Mouse (Mus musculus) macrophage (primary cell): ENCODE measurements around the gene Rmnd1. TPM values are rescaled to one million over a fixed set of nuclear protein-coding genes. Genes with fewer than 3 reads are reported as not detected.
A peak's percentile ranks its signal among the peaks of the same experiment; 100 is the strongest.

Source experiments
- H3K27ac ChIP-seq: fragments of 350-480 bp; formaldehyde crosslinking; 2 replicates; pipeline ENCODE4 v1.9.0; 2021
- H3K36me3 ChIP-seq: fragments of 350-480 bp; formaldehyde crosslinking; 2 replicates; pipeline ENCODE4 v1.9.0; 2021; ENCODE audit errors: inconsistent target
- H3K4me3 ChIP-seq: fragments of 350-480 bp; formaldehyde crosslinking; 2 replicates; pipeline ENCODE4 v1.9.0; 2021; ENCODE audit errors: inconsistent target
- H3K79me2 ChIP-seq: fragments of 350-480 bp; formaldehyde crosslinking; 2 replicates; pipeline ENCODE4 v1.9.0; 2021; ENCODE audit errors: inconsistent target
- WGBS: methylation state at CpG from one replicate; pipeline ENCODE4 v1.1.7; 2026; ENCODE audit warnings: inconsistent platforms; ENCODE audit not compliant: missing documents; 5-methylcytosine and 5-hydroxymethylcytosine counted together
- polyA plus RNA-seq: library from polyadenylated mRNA; stranded (reverse); fragments of 250-400 nt; gene quantifications from 3 replicates; pipeline ENCODE4 v1.2.4, GENCODE M21; 2018; ENCODE audit warnings: inconsistent platforms

The Rmnd1 gene
- polyA plus RNA-seq, 1 experiment from 2014 or later = 41.0 TPM

DNA sequence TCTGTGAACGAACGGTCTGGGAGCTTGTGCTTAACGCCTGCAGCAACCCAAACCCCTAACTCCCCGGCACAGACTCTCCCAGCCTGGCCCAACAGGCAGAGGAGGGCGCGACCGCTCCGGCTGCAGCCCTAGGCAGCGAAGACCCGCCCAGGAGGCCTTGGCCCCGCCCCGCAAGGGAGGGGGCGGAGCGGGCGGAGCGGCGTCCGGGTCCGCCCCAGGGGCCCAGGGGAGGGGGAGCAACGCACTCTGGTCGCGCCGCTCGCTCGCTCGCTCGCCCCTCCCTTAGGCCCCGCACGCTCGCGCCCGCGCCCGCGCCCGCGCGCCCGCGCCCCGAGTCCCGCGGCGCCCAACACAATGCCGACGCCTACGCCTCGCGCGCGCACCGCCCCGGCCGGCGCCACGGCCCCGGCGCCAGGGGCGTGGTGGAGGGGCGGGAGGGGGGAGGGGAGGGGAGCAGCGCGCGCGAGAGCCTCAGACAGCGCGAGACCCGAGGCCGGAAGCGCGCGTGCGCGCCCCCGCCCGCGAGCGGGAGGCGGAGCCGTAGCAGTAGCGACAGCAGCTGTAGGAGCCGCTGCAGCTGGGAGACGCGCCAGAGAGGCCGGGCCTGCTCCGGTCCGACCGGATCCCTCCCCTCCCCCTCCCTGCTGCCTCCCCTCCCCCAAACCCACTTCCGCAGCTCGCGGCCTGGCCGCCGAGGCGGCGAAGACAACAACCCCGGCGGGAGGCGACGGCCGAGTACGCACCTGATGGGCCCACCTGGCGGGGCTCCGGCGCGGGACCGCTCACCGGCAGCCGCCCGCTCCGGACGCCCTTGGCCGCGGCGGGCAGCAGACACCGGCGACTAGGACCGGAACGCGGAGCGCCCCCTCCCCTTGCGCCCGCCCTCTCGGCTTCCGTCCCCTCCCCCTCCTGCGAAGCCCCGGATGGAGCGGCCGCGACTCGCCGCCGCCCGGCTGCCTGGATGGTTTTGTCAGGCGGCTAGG, 45.3 kb downstream of the Rmnd1 start:
- WGBS = under 1% methylated on average over 68 of the region's 133 CpGs
- H3K36me3 ChIP-seq = no peaks in the 10 kb centered on the region
- peaks cover 78% of the 10 kb centered on the region for H3K79me2 ChIP-seq

DNA sequence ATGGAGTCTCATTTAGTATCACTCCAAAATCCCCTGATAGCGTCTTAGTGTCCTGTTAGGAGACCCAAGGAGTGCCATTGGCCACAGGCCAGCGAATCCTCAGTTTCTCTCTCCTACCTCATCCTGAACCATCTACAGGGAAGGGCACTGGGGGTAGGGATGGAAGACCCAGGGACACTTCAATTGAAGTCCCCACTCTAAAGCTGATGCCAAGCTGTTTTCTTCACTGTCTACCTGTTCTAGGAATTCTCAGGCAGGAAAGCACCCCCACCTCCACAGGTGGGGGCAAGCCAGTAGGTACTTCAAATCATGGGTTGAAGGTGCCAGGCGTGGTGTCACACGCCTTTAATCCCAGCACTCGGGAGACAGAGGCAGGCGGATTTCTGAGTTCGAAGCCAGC, 47.9 kb downstream of the Rmnd1 start:
- Histone ChIP-seq H3K4me3 (no peak overlapping the region), H3K79me2 (peaks cover 78% of the 10 kb centered on the region), H3K36me3 (no peaks in the 10 kb centered on the region), H3K27ac (no peak overlapping the region)
- 96% methylated on average over 7 of the region's 7 CpGs for WGBS

More for the DNA sequence above, 45.3 kb downstream of the Rmnd1 start:
- Histone ChIP-seq H3K27ac (peak overlapping the region; percentile 53), H3K4me3 (peak overlapping the region; percentile 56)

DNA sequence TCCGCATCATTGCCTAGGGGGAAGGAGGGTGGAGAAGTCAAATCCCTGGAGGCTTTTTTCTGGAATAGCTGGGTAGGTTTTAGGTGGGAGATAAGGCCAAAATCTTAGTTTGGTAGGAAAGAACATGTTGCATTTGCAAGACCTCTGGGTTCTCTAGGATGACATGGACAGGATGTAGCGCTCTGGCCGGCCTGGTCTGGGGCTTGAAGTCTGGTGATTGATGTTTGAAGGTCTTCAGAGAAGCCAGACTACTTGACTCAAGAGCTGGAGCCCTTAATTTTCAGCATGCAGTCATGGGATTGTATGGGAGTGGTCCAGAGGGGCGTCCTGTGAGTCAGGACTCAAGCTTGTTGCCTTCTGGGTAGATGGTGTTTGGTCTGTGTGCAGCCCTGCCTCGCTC, 51.4 kb downstream of the Rmnd1 start:
- no peaks in the 10 kb centered on the region for H3K36me3 ChIP-seq
- no peak overlapping the region for H3K27ac ChIP-seq
- H3K79me2 ChIP-seq = peaks cover 100% of the 10 kb centered on the region
- H3K4me3 ChIP-seq = no peak overlapping the region
- WGBS = 98% methylated on average over 5 of the region's 5 CpGs

DNA sequence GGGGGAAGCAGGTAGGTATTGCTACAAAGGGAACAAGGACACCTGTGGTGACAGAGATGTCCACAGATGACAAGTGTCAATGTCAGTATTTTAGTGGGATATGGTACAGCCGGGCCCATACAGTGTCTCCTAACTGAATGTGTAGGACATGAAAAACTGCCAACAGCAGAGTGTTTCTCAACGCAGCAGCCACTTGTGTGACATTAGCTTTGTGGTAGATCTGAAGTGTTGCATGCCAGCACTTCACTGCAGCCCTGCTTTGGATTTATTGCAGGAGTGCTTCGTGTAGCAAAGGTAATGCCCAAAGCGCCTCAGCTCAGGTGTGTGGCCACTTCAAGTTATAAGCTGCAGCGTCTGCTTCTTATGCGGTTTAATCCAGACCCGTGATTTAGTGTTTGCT, 55.3 kb downstream of the Rmnd1 start:
- Histone ChIP-seq H3K79me2 (peaks cover 67% of the 10 kb centered on the region; the same call in 1 of the 2 replicates), H3K4me3 (no peak overlapping the region), H3K36me3 (peaks cover 9% of the 10 kb centered on the region; the same call in 1 of the 2 replicates), H3K27ac (no peak overlapping the region)
- whole genome bisulfite sequencing = 90% methylated on average over 7 of the region's 7 CpGs

DNA sequence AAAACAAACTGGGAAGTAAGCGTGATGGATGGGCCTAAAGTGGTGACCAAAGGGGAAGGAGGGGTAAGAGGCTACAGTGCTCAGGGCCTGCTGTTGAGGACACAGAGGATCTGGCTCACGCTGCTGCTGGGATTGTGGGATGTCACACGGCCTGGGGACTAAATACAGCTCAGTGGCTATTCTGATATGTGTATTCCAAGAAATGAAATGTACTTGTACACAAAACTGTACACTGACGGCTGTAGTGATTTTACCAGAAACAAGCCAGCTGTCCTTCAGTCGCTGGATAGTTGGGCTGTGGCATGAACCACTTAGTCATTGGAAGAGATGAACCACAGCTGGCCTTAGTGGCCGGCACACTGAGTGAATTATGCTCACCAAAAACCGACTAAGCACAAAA, 55.7 kb downstream of the Rmnd1 start:
- Histone ChIP-seq H3K4me3 (no peak overlapping the region), H3K27ac (no peak overlapping the region), H3K79me2 (peaks cover 63% of the 10 kb centered on the region; the same call in 1 of the 2 replicates), H3K36me3 (peaks cover 11% of the 10 kb centered on the region; the same call in 1 of the 2 replicates)
- 90% methylated on average over 7 of the region's 7 CpGs for WGBS

DNA sequence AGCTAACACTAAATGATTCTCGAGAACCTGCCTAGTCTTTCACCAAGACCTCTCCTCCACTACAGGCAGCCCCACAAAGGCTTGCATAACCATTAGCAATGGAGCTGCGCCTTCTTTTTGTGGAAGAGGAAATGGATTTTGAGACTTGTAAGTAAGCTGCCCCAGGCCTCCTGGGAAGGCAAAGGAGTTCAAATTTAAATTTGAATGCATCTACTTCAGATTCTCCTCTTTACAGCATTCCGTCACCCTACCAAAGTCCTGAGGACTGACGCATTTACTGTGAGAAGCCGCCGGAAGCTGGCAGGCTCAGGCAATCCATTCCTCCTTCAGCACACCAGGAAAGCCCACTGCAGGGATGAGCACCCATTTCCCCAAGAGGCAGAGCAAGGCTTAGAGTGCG, 56.9 kb downstream of the Rmnd1 start:
- peaks cover 17% of the 10 kb centered on the region; the same call in 1 of the 2 replicates for H3K36me3 ChIP-seq
- no peak overlapping the region for H3K27ac ChIP-seq
- H3K79me2 ChIP-seq = peaks cover 51% of the 10 kb centered on the region; the same call in 1 of the 2 replicates
- H3K4me3 ChIP-seq = no peak overlapping the region
- WGBS = 82% methylated on average over 7 of the region's 7 CpGs

DNA sequence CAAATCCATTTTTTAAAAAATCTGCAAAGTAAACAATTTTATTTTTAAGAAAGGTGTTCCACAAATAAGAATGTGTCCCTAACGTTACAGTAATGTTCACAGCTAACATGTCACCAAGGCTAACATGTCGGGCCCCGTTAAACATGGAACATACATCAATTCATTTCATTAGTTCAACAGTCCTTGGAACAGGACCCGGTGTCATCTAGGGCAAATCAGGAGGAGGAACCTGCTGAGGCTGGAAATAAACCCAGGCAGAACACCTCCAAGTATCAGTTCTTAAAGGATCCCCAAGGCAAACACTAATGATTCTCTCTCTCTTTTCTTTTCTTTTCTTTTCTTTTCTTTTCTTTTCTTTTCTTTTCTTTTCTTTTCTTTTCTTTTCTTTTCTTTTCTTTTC, 57.5 kb downstream of the Rmnd1 start:
- Histone ChIP-seq H3K79me2 (peaks cover 45% of the 10 kb centered on the region; the same call in 1 of the 2 replicates), H3K4me3 (no peak overlapping the region), H3K36me3 (peaks cover 17% of the 10 kb centered on the region; the same call in 1 of the 2 replicates), H3K27ac (no peak overlapping the region)
- 91% methylated on average over 4 of the region's 4 CpGs for WGBS

DNA sequence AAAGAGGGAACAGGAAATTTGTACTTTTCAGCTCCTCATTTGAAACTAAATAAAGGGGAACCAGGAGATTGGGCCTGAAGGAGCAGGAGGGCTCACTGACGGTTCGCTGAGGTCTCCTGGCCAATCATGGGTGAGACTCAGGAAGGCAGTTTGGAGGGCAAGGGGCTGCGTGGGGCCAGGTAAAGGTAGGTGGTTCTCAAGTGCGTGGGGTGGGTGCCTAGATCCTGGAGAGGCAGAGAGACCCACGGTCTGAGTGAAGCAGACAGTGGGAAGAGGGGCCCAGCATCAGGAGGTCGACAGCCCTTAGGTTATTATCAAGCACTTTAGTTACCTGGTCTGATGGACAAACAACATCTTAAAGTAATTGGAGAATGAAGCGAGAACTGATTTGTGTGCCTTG, 57.9 kb downstream of the Rmnd1 start:
- 87% methylated on average over 6 of the region's 7 CpGs for WGBS
- no peak overlapping the region for H3K4me3 ChIP-seq
- peaks cover 40% of the 10 kb centered on the region; the same call in 1 of the 2 replicates for H3K79me2 ChIP-seq
- H3K36me3 ChIP-seq = peaks cover 17% of the 10 kb centered on the region; the same call in 1 of the 2 replicates
- no peak overlapping the region for H3K27ac ChIP-seq

DNA sequence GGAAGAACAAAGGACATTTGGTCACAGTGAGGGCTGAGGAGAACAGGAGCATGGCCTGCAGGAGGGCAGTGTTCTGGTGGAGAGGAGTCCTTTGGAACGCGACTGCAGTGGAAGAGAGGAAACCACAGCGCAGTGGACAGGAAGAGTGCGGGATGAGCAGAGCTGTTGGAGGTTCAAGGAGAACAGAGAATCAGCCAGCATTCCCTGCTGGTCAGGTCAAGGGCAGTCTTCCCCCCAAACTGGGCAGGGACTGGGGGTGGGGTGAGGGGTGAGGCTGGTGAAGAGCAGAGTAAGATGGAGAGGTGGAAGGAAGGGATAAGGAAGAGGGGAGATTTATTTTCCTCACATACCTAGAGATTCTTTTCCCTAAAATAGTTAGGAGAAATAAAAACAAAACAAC, 58.6 kb downstream of the Rmnd1 start:
- H3K27ac ChIP-seq = no peak overlapping the region
- H3K79me2 ChIP-seq = peaks cover 34% of the 10 kb centered on the region; the same call in 1 of the 2 replicates
- 77% methylated on average over 4 of the region's 4 CpGs for WGBS
- H3K36me3 ChIP-seq = peaks cover 20% of the 10 kb centered on the region; the same call in 1 of the 2 replicates
- no peak overlapping the region for H3K4me3 ChIP-seq

DNA sequence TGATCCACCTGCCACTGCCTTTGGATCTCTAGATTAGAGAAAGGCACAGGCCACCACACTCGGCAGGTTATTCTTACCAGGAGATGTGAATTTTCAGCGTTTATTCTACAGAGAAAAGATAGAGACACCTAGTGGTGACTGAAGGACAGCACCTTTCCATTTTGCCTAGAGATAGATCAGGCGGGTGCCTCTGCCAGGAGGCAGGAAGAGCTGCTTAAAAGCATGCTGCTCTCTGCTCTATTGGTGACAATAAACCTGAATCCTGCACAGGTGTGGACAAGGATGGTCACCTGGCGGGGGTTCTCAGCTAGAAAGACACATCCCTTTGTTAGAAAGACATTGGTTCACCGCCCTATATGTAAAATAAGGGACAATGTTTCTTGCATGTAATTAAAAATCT, 60.2 kb downstream of the Rmnd1 start:
- Histone ChIP-seq H3K27ac (no peak overlapping the region), H3K36me3 (peaks cover 27% of the 10 kb centered on the region; the same call in 1 of the 2 replicates), H3K79me2 (peaks cover 18% of the 10 kb centered on the region; the same call in 1 of the 2 replicates), H3K4me3 (no peak overlapping the region)
- 65% methylated on average over 5 of the region's 5 CpGs for WGBS

DNA sequence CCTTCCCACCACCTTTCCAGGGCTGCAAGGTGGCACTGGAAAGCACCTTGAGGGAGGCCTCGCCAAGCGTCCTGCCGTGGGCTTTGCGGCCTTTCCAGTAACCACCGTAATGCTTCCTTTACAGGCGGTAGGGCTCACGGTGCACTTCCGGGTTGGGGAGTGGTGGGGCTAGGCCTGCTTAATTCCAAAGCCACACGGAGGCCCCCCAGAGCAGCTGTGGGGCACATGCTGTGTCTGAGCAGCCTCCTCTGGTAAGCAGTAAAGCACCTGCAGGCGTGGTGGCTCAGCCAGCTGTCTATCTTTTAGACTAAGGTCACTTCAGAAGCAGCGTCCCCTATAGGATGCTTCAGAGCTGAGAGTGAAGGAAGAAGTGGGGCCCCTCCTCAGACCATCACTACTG, 62.1 kb downstream of the Rmnd1 start:
- Histone ChIP-seq H3K27ac (no peak overlapping the region), H3K36me3 (peaks cover 27% of the 10 kb centered on the region; the same call in 1 of the 2 replicates), H3K4me3 (no peak overlapping the region), H3K79me2 (no peaks in the 10 kb centered on the region)
- WGBS = 86% methylated on average over 11 of the region's 11 CpGs

DNA sequence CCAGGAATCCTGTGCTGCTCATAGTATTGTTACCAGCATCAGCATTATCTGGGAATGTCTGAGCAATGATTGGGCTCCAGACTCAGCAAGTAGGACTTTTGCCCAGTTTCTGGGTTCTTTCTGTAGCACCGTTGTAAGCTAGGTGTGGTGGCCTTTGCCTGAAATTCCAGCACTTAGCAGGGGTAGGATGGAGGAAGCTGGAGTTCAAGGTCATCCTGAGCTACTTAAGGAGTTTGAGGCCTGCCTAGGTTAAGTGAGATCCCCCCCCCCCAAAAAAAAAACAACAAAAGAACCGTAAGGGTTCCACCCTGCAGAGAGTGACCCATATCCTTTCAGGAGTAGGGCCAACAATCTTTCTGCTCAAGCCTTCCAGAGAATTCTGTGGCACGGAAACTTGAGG, 67.6 kb downstream of the Rmnd1 start:
- Histone ChIP-seq H3K27ac (no peak overlapping the region), H3K36me3 (peaks cover 10% of the 10 kb centered on the region; the same call in 1 of the 2 replicates), H3K4me3 (no peak overlapping the region), H3K79me2 (no peaks in the 10 kb centered on the region)
- WGBS = 94% methylated on average over 3 of the region's 3 CpGs

DNA sequence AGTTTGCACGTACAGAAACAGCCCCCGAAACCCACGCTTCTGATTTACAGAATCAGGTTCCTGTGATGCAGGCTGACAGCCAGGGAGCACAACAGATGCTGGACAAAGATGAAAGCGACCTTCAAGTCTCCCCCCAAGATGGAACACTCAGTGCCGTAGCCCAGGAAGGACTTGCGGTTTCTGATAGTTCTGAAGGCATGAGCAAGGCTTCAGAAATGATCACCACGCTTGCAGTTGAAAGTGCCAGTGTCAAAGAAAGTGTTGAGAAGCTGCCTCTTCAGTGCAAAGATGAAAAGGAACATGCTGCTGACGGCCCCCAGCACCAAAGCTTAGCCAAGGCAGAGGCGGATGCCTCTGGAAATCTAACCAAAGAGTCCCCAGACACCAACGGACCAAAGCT, 74.8 kb downstream of the Rmnd1 start:
- Histone ChIP-seq H3K27ac (no peak overlapping the region), H3K4me3 (no peak overlapping the region), H3K36me3 (no peaks in the 10 kb centered on the region), H3K79me2 (no peaks in the 10 kb centered on the region)
- 90% methylated on average over 10 of the region's 10 CpGs for WGBS

DNA sequence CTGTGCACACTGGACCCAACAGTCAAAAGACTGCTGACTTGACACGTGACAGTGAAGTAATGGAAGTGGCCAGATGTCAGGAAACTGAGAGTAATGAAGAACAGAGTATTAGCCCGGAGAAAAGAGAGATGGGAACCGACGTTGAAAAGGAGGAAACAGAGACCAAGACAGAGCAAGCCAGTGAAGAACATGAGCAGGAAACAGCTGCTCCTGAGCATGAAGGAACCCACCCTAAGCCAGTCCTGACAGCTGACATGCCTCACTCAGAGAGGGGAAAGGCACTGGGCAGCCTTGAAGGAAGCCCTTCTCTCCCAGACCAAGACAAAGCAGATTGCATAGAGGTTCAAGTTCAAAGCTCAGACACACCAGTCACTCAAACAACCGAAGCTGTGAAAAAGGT, 75.5 kb downstream of the Rmnd1 start:
- Histone ChIP-seq H3K36me3 (no peaks in the 10 kb centered on the region), H3K4me3 (no peak overlapping the region), H3K27ac (peak overlapping the region; percentile 35), H3K79me2 (no peaks in the 10 kb centered on the region)
- 9% methylated on average over 5 of the region's 5 CpGs for WGBS

DNA sequence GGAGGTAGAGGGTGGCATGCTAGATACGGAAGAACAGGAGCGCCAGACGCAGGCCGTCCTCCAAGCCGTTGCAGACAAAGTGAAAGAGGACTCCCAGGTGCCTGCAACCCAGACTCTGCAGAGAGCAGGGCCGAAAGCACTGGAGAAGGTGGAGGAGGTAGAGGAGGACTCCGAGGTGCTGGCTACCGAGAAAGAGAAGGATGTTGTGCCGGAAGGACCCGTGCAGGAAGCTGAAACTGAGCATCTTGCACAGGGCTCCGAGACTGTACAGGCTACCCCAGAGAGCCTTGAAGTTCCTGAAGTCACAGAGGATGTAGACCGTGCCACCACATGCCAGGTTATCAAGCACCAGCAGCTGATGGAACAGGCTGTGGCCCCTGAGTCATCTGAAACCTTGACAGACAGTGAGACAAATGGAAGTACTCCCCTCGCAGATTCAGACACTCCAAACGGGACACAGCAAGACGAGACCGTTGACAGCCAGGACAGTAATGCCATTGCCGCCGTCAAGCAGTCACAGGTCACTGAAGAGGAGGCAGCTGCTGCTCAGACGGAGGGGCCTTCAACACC, 76.2 kb downstream of the Rmnd1 start:
- no peak overlapping the region for H3K4me3 ChIP-seq
- peak overlapping the region; percentile 35 for H3K27ac ChIP-seq
- 81% methylated on average over 17 of the region's 19 CpGs for WGBS

More for the DNA sequence above, 76.2 kb downstream of the Rmnd1 start:
- H3K36me3 ChIP-seq = no peaks in the 10 kb centered on the region
- no peaks in the 10 kb centered on the region for H3K79me2 ChIP-seq
